Mouse (Mus musculus) liver, embryonic 14.5 days (tissue): ENCODE data around the gene Pkd1l3. TPM values are rescaled to one million over a fixed set of nuclear protein-coding genes. Genes with fewer than 3 reads are reported as not detected.

Source experiments
- ATAC-seq: fragments of 200-750 bp; cut with Nextera tagmentation; 2 replicates; pipeline ENCODE4 v1.8.0; 2017; ENCODE audit warnings: moderate number of reproducible peaks, mild to moderate bottlenecking, moderate library complexity; ENCODE audit not compliant: insufficient read depth
- DNase-seq, 3 experiments: peaks; one replicate each; pipeline ENCODE4 v3.0.0-alpha.2; 2012 to 2013; ENCODE audit warnings: low read depth in 3 of 3, low spot score in 3 of 3
- H3K27ac ChIP-seq: fragments of 300-500 bp; sonication (generic); 2 replicates; pipeline ENCODE4 v1.5.1; 2014; ENCODE audit warnings: moderate library complexity, mild to moderate bottlenecking, control low read depth, inconsistent platforms
- H3K27me3 ChIP-seq: fragments of 300-500 bp; sonication (generic); 2 replicates; pipeline ENCODE4 v1.6.1; 2014; ENCODE audit warnings: mild to moderate bottlenecking, low read length, moderate library complexity; ENCODE audit not compliant: control insufficient read depth, insufficient read depth
- H3K36me3 ChIP-seq: fragments of 300-500 bp; sonication (generic); replicated peaks from 2 replicates; pipeline ENCODE4 v1.6.1; 2014; ENCODE audit warnings: low read depth; ENCODE audit not compliant: control insufficient read depth, insufficient read depth
- H3K4me1 ChIP-seq, 2 experiments: fragments of 200-500 bp in 1 of 2; fragments of 300-500 bp in 1 of 2; sonication (generic) in 1 of 2; replicated peaks; 2 replicates each; pipeline ENCODE4 v1.6.1; 2012 to 2014; ENCODE audit warnings: antibody characterized with exemption in 1 of 2, inconsistent platforms in 1 of 2, low read length in 1 of 2; ENCODE audit not compliant: control insufficient read depth in 2 of 2, insufficient read depth in 2 of 2
- H3K4me2 ChIP-seq: fragments of 300-500 bp; sonication (generic); 2 replicates; pipeline ENCODE4 v1.6.1; 2014; ENCODE audit warnings: low read depth, mild to moderate bottlenecking, control low read depth, moderate library complexity
- H3K4me3 ChIP-seq, 2 experiments: fragments of 200-500 bp in 1 of 2; fragments of 300-500 bp in 1 of 2; sonication (generic) in 1 of 2; 2 replicates each; pipeline ENCODE4 v1.5.1; 2012 to 2014; ENCODE audit warnings: low read depth in 2 of 2, low read length in 2 of 2, mild to moderate bottlenecking in 2 of 2, control low read depth in 1 of 2, inconsistent platforms in 1 of 2, moderate library complexity in 1 of 2; ENCODE audit not compliant: insufficient read depth in 1 of 2
- H3K9ac ChIP-seq: fragments of 300-500 bp; sonication (generic); replicated peaks from 2 replicates; pipeline ENCODE4 v1.6.1; 2014; ENCODE audit warnings: mild to moderate bottlenecking, control low read depth, moderate library complexity
- H3K9me3 ChIP-seq: fragments of 300-500 bp; sonication (generic); 2 replicates; pipeline ENCODE4 v1.6.1; 2016; ENCODE audit warnings: low read length, mixed read lengths; ENCODE audit not compliant: control insufficient read depth
- CTCF ChIP-seq: IDR thresholded peaks from 2 replicates; pipeline ENCODE4 v1.5.1; 2016; ENCODE audit warnings: antibody characterized with exemption, low read depth, control low read depth
- EP300 ChIP-seq: IDR thresholded peaks from 2 replicates; pipeline ENCODE4 v1.6.1; 2016; ENCODE audit warnings: antibody characterized with exemption, low read depth
- WGBS: fragments of 180-500 bp; shearing (Covaris S2); extraction: QIAGEN DNeasy Blood & Tissue Kit; methylation state at CpG from one replicate; pipeline ENCODE4 v1.1.7; 2014; ENCODE audit not compliant: insufficient replicate concordance; 5-methylcytosine and 5-hydroxymethylcytosine counted together
- polyA plus RNA-seq, 2 experiments: library from polyadenylated mRNA; depleted of rRNA in 1 of 2; stranded (reverse) in 1 of 2; unstranded in 1 of 2; fragments of >200 nt; fragmentation: Nextera tagmentation in 1 of 2; extraction: Ambion mirVana in 1 of 2; gene quantifications; 2 replicates each; pipeline versions ENCODE4 v1.2.1 to v1.2.3; 2012 to 2014

The Pkd1l3 gene
- polyA plus RNA-seq, 2 experiments, result 0.37 to 0.76 TPM

DNA sequence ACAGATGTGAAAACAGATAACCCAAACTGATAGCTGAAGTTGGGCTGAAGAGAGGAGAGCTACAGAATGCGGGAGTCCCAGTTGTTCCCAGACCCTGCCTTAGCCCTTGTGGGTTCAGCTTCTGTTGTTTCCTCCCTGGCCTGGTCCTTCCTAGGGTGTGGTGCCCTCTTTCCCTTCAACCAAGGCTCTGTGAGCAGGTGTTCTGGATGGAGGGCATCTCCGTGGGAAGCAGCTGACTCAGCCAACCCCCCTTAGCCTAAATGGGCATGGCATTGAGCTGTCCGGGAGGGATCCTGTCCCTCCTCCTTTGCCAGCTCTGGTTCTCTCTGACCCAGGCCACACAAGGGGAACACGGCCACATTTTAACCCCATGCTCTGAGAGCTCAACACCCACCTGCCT lies 38.0 kb upstream of the Pkd1l3 start:
- no peak overlapping the region for H3K4me3 ChIP-seq
- no peak for ATAC-seq
- H3K4me1 ChIP-seq, result no peaks in the 10 kb centered on the region; a peak in 1 of 4 replicates
- H3K9me3 ChIP-seq, result no peaks in the 10 kb centered on the region
- H3K27ac ChIP-seq, result no peak overlapping the region
- no peak overlapping the region for H3K9ac ChIP-seq
- 60% methylated on average over 4 of the region's 4 CpGs for WGBS
- no peak for DNase-seq
- H3K4me2 ChIP-seq, result no peak overlapping the region
- no peaks in the 10 kb centered on the region for H3K36me3 ChIP-seq
- no peak for TF ChIP-seq CTCF
- no peak for TF ChIP-seq EP300
- no peaks in the 10 kb centered on the region for H3K27me3 ChIP-seq

DNA sequence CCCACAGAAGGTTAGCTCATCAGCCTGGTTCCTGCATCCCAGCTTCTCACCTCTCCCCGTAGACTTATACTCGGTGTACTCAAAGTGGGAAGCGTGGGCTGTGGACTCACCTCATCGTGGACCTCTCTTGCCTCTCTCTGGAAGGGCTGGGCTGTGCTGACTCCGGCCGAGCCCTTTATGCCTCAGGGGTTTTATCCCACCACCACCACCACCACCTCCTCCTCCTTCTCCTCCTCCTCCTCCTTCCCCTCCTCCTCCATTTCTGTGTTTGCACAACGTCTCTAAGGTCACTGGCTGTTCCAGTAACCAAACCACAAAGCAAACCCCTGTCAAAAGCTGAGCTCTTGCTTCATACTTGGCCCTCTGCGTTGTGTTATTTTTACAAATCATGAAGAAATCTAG lies 35.4 kb upstream of the Pkd1l3 start, which contains the start of gene Hp:
Hp (minus strand) TSS at position 273 of the 402 bp plus-strand sequence.
- Histone ChIP-seq H3K9ac (no peak within 1 kb of the TSS), H3K9me3 (no peaks in the 10 kb centered on the region), H3K36me3 (no peaks in the 10 kb centered on the region), H3K27me3 (no peaks in the 10 kb centered on the region), H3K27ac (no peak within 1 kb of the TSS), H3K4me2 (no peak within 1 kb of the TSS), H3K4me3 (no peak within 1 kb of the TSS; a peak in 1 of 4 replicates), H3K4me1 (no peaks in the 10 kb centered on the region; a peak in 1 of 4 replicates)
- TF ChIP-seq EP300 (no peak), CTCF (no peak)
- peak in 1 of 3 experiments; percentile 28 for DNase-seq
- ATAC-seq, result no peak
- 38% methylated on average over 8 of the region's 8 CpGs for WGBS

DNA sequence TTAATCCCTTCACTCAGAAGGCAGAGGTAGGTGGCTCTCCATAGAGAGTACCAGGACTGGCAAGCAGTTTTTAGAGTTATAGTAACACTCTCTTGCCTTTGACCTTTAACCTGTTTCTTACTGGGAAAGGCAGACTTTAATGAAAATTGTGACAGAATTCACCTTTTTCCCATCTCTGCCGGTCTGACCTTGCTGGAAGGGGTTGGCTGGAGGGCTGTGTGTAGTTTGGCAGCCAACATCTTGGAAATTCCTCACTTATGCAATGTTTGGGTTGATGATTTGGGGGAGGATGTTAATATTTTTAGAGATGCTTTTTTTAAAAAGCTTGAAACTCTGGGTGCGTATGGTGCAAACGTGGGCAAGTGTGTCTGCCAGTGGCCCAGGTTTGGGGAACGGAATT lies 30.0 kb upstream of the Pkd1l3 start:
- no peak for ATAC-seq
- Histone ChIP-seq H3K4me2 (no peak overlapping the region), H3K9me3 (no peaks in the 10 kb centered on the region), H3K36me3 (no peaks in the 10 kb centered on the region), H3K4me1 (peaks cover 0 to 4% of the 10 kb centered on the region in 2 experiments; a peak in 2 of 4 replicates), H3K27ac (no peak overlapping the region), H3K27me3 (no peaks in the 10 kb centered on the region), H3K9ac (no peak overlapping the region), H3K4me3 (no peak overlapping the region)
- DNase-seq, result no peak
- WGBS, result 62% methylated on average over 4 of the region's 4 CpGs
- no peak for TF ChIP-seq EP300
- no peak for TF ChIP-seq CTCF

DNA sequence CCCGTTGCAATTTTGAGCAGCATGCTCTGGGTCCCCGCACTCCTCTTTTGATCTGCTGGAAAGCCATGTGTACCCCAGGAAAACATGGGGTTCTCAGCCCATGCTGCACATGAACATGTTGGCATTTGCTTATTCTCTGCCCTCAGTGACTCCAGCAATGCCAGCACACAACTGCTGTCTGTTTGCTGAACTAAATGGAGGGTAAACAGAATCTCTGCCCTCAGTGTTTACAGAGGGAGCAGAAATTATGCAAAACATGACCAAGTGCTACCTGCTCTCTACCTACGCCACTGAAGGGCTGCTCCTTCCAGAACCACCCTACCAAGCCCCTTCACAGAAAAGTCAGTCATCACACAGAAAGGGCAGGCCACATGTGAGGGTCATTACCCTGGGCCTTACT lies 29.5 kb upstream of the Pkd1l3 start:
- TF ChIP-seq CTCF (no peak), EP300 (no peak)
- ATAC-seq (no peak), DNase-seq (no peak)
- Histone ChIP-seq H3K27me3 (no peaks in the 10 kb centered on the region), H3K4me3 (no peak overlapping the region), H3K9ac (no peak overlapping the region), H3K4me2 (no peak overlapping the region), H3K27ac (no peak overlapping the region), H3K4me1 (peaks cover 0 to 4% of the 10 kb centered on the region in 2 experiments; a peak in 2 of 4 replicates), H3K9me3 (no peaks in the 10 kb centered on the region), H3K36me3 (no peaks in the 10 kb centered on the region)
- WGBS, result 67% methylated on average over 3 of the region's 3 CpGs

DNA sequence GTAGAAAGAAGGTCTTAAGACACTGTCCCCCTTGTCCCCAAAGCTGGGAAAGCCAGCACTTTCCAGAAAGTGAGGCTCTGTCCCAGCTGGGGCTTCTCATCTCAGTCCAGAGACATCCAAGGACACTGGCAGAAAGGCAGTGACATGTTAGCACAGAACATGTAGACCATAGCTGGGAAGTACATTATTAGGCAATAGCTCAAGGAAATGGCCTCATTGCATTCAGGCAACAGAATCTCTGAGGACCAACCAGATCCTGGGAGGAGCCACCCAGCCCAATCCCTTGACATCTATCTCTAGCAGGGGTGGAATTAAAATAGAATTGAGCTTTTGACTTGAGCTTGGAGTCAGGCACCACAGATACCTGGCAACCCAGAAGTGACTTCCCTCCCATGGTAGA lies 28.7 kb upstream of the Pkd1l3 start:
- TF ChIP-seq EP300 (no peak), CTCF (no peak)
- Histone ChIP-seq H3K9me3 (no peaks in the 10 kb centered on the region), H3K9ac (no peak overlapping the region), H3K4me1 (peaks cover 0 to 4% of the 10 kb centered on the region in 2 experiments; a peak in 2 of 4 replicates), H3K27ac (no peak overlapping the region), H3K4me2 (no peak overlapping the region), H3K4me3 (no peak overlapping the region), H3K27me3 (no peaks in the 10 kb centered on the region), H3K36me3 (no peaks in the 10 kb centered on the region)
- no peak for DNase-seq
- no peak for ATAC-seq
